Mouse (Mus musculus) left cerebral cortex, adult 8-10 months (tissue): ENCODE measurements around the gene Zfp804b. TPM values are rescaled to one million over a fixed set of nuclear protein-coding genes. Genes with fewer than 3 reads are reported as not detected.

Source experiments
- total RNA-seq, 4 experiments: library from RNA; stranded (reverse); gene quantifications; 2 replicates each; pipeline ENCODE4 v1.2.4; 2022

The Zfp804b gene
- total RNA-seq, 4 experiments from 2014 or later: 2.7 to 3.9 (median 3.1) TPM

Other genes starting within 250 kb of the Zfp804b start
- not detected for gene Tex47, start 40.6 kb downstream of the Zfp804b start, total RNA-seq